Mouse (Mus musculus) thymus, adult 18-20 months (tissue): ENCODE measurements around the gene Dbh.

Experiments
- DNase-seq, 2 experiments: peaks; one replicate each; pipeline ENCODE4 v3.0.0; 2022; ENCODE audit warnings: mixed read lengths in 2 of 2

Gene Dbh

GRCm38 (mm10) chr2:27226572-27226971, 61.5 kb downstream of the Dbh start:
- no peak for DNase-seq

GRCm38 (mm10) chr2:27228809-27229480, 63.9 kb downstream of the Dbh start:
- DNase-seq: no peak

GRCm38 (mm10) chr2:27229481-27230105, 64.6 kb downstream of the Dbh start:
- DNase-seq: no peak

- peak in 1 of 2 experiments; percentile 2 for DNase-seq
Observed at GRCm38 (mm10) chr2:27232376-27232775, 67.3 kb downstream of the Dbh start.
